Mouse (Mus musculus) kidney, postnatal 4 days (tissue): ENCODE results near the gene Serinc2.

Experiments
- DNase-seq, 2 experiments: peaks; one replicate each; pipeline ENCODE4 v3.0.0; 2021; ENCODE audit warnings: mixed read lengths in 2 of 2

The Serinc2 gene

GRCm38 (mm10) chr4:130279105-130279504 is at the start of gene Serinc2:
Serinc2 (minus strand) TSS chr4:130279205.
- no peak for DNase-seq

- peak; percentile 52 to 59 for DNase-seq
Measured at GRCm38 (mm10) chr4:130327366-130327765, 48.4 kb upstream of the Serinc2 start.

- DNase-seq, result no peak
Measured at GRCm38 (mm10) chr4:130325446-130325845, 46.4 kb upstream of the Serinc2 start.

- DNase-seq, result no peak
Measured at GRCm38 (mm10) chr4:130323607-130324006, 44.6 kb upstream of the Serinc2 start.

DNA sequence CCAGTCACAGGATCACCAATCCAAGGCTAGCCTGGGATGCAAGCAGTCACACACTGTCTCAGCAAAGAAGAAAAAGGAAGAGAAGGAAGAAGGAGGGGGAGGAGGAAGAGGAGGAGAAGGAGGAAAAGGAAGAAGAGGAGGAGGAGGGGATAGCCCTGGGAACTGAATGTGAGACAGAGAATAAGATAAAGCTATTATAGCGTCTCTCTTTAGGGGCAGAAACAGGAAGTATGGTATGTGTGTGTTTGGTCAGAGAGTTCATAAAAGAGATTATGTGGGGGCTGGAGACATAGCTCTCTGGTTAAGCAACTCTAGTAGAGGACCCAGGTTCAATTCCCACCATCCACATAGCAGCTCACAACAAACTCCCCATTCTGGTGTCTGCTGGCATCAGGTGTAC is 44.2 kb upstream of the Serinc2 start:
- DNase-seq, result no peak

DNA sequence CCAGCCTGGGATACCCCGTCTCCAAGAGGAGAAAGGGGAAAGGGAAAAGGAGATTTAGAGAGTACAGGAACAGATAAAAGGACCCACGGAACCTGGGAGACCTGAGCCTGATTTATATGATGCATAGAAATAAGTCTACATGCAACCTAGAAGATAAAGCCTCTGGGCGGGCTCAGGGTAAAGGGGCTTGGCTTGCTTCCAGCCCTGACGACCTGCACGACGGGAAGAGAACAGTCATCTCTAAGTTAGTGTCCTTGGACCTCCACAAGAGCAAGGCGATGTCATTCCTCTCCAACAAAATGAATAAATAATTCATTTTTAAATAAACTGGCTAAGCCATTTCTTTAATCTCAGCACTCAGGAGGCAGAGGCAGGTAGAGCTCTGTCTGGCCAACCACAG is 43.6 kb upstream of the Serinc2 start:
- DNase-seq, result no peak

DNA sequence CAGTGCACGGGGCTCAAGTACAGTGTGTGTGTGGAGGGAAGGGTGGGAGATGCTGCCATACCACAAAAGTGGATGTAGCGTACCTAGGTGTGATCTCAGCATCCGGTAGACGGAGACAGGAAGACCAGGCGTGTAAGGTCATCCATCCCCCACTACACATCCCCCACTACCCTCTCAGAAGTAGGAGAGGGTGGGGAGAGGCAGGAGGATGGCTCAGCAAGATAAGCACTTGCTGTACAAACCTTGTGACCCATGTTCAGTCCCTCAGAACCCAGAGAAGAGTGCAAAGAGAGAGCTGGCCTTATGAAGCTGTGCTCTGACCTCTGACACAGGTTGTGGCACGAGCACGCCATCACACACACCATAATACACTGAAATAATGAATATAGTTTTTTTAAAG is 42.6 kb upstream of the Serinc2 start:
- DNase-seq, result no peak

DNA sequence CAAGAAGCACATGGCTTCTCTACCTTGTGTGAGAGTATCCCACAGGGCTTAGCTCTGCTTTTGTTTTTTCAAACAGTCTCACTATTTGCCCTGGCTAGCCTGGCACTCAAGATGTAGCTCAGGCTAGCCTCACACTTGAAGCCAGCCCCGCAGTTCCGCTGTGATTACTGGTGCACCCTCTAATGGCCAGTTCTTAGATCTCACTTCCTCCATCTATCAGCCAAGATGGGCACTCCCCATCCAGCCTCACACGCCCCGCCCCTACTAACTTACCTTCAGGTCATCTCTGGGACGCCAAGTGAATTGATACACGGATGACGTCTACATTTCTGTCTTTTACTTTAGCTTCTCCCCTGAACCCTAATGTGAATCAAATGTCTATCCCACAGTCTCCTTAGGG is 40.6 kb upstream of the Serinc2 start:
- no peak for DNase-seq

DNA sequence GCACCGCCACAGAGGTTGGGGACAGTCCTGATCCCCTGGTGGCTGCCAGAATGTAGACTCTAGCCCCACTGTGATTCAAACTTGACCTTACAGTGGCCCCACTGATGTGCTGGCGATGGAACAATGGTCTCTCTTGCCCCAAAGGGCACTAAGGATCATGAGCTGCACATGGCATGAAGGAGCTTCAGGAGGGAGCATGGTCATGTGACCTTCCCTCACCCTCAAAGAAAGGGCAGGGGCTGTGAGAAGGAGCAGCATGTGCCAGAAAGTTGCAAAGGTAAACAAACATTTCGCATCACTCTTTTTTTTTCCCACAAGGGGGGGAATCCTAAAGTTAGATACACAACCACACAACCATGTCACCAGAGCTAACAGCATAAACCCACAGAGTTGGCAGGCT is 39.1 kb upstream of the Serinc2 start:
- DNase-seq, result no peak

- no peak for DNase-seq
Measured at GRCm38 (mm10) chr4:130316691-130317090, 37.7 kb upstream of the Serinc2 start.

- DNase-seq, result peak; percentile 82 to 84
Measured at GRCm38 (mm10) chr4:130315771-130316527, 36.9 kb upstream of the Serinc2 start.

GRCm38 (mm10) chr4:130313552-130313951 is 34.5 kb upstream of the Serinc2 start:
- DNase-seq, result no peak

GRCm38 (mm10) chr4:130312526-130312925 is 33.5 kb upstream of the Serinc2 start:
- no peak for DNase-seq

GRCm38 (mm10) chr4:130309254-130309653 is 30.2 kb upstream of the Serinc2 start:
- DNase-seq, result no peak

DNA sequence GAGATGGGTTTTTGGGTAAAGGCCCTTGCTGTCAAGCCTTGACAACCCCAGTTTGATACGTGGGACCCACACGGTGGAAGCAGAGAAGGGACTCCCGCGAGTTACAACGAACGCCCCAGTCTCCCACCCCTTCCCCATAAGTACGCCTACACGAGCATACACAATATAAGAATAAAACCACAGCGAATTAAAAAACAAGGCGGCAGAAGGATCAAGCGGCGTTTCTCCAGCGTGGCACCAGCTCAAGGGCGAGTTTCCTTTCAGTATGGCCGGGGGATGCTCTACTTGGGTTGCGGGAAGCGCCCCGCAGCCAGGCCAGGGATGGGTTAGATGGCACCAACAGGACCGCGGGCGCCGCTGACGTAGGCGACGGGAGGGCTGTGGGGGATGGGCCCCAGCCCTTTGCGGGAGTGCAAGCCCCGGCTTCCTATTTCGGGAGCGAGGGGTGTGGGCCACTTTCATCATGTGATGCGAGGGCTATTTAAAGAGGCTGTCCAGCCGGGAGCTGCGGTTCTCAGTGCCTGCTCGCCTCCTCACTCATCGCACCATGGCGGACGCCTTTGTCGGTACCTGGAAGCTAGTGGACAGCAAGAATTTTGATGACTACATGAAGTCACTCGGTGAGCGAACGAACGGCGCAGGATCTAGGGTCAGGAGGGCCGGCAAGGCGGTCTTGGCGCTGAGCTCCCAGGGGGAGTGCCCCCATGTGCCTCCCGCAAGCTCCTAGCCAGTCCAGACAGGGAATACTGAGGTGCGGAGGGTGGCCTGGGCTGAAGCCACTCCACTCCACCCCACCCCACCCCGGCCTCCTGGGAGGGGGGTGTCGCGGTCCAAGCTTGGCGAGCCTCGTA is 29.5 kb upstream of the Serinc2 start, which contains the start of the genes Fabp3 and Gm10570:
TSS of gene Fabp3 (plus strand) at position 365 of the 851 bp plus-strand sequence.
TSS of gene Gm10570 (minus strand) at position 444 of the 851 bp plus-strand sequence.
- peak; percentile 57 to 71 for DNase-seq

- peak; percentile 77 to 89 for DNase-seq
Measured at GRCm38 (mm10) chr4:130307851-130308230, 28.8 kb upstream of the Serinc2 start.

GRCm38 (mm10) chr4:130306796-130307630 is 28.0 kb upstream of the Serinc2 start:
- DNase-seq, result peak in 1 of 2 experiments; percentile 50

GRCm38 (mm10) chr4:130304746-130305145 is 25.7 kb upstream of the Serinc2 start:
- no peak for DNase-seq

- DNase-seq, result no peak
Measured at GRCm38 (mm10) chr4:130302285-130302870, 23.4 kb upstream of the Serinc2 start.

GRCm38 (mm10) chr4:130299629-130300018 is 20.6 kb upstream of the Serinc2 start:
- DNase-seq, result no peak

DNA sequence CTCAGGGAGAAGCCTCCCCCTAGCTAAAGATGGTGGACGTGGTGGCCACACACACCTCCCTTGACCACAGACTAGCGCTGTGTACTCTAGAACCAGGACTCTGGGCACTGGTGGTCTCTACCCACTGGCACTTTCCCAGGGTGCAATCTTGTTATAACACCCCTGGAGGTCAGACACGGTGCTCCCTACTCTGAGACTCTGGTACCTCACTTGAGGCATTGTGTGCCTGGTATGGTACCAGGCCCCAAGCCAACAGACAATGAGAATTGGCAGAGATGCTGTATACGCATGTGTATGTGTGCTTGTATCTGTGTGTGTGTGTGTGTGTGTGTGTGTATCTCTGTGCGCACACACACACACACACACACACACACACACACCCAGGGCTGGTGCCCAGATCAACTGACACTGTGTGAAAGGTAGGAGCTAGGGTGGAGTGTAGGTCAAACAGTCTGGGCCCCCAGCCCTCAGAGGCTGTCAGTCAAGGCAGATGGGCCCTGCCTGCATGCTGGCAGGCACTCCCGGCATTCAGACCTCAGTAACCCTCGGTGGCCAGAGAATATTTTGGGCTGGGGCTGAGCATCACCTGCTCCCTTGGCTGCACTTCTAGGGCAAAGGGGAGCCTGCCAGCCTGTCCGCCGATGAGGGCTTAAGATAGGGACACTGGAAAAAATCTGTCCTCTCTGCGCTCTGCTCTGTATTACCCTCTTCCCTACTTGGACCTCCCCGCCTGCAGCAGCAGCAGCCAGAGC is 20.0 kb upstream of the Serinc2 start:
- DNase-seq, result no peak

GRCm38 (mm10) chr4:130297123-130297529 is 18.1 kb upstream of the Serinc2 start:
- DNase-seq, result peak in 1 of 2 experiments; percentile 24
